Mouse (Mus musculus): ENCODE results near the gene Galntl6. TPM values are rescaled to one million over a fixed set of nuclear protein-coding genes. Genes with fewer than 3 reads are reported as not detected.
"Not testable (repeated sequence)": the region's sequence is repeated elsewhere in the genome, so short reads cannot be mapped to it uniquely, and the experiment has no call there.

Galntl6 gene
- total RNA-seq, 1 experiment from 2014 or later, result not detected

DNA sequence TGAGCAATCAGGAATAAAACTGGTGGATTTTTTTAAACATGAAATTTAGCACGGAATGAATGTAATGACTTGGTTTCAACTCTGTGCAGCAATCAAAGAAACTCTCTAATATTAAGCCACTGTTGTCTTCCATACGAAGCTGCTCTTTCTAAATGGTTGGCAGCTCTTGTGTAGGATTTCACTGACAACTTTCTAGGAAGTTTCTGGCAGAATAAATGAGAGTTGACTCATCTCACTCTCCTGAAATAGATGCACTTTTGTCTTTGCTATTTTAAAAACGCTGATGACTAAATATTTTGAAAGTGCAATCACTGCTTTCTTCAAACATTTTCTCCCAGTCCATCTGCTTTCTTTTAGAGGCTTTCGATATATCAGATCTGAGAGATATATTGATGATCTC, 256.8 kb downstream of the Galntl6 start:
- no peak for ATAC-seq (replicated peaks; ENCODE audit: low read depth, poor library complexity, severe bottlenecking)

DNA sequence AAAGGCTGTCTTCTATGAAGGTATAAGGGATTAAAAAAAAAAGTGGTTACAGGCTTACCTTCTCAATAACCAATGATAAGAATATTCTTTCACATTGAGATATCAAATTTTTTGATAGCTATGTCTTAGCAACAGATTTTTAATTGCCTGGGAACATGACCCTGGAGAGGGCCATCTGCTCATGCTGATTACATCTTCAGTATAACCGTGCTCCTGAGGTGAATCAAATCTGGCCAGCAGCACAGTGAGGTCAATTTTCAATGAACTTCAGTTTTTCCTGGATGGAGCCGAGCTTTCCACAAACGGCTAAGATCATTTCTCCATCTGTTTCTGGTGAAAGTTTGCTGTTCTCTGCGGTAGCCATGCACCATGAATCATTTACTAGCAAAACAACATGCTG, 306.0 kb downstream of the Galntl6 start:
- ATAC-seq (replicated peaks; ENCODE audit: low read depth, poor library complexity, severe bottlenecking), result no peak

- no peak for ATAC-seq (replicated peaks; ENCODE audit: low read depth, poor library complexity, severe bottlenecking)
These were observed 307.7 kb downstream of the Galntl6 start for GRCm38 (mm10) chr8:58604751-58605150.

DNA sequence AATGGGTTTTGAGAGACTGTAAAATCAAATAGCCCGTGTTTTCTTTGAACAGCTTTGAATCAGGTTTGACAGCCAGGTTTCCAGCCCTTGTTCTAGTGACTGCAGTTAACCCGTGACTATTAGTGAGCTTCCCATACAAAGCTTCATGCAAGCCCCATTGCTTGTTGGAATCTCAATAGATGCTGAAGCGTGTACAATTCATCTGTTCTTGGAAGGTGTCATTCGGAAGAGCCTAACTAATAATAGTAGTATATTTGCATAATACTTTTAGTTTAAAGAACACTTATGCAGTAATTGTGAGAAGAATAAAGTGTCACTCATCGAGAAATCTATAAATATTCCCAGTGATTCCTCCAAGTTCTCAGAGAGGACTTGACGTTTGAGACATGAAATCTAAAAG, 314.6 kb downstream of the Galntl6 start:
- no peak for ATAC-seq (replicated peaks; ENCODE audit: low read depth, poor library complexity, severe bottlenecking)

- ATAC-seq (replicated peaks; ENCODE audit: low read depth, poor library complexity, severe bottlenecking), result no peak
These were observed 337.1 kb downstream of the Galntl6 start for GRCm38 (mm10) chr8:58575346-58575745.

DNA sequence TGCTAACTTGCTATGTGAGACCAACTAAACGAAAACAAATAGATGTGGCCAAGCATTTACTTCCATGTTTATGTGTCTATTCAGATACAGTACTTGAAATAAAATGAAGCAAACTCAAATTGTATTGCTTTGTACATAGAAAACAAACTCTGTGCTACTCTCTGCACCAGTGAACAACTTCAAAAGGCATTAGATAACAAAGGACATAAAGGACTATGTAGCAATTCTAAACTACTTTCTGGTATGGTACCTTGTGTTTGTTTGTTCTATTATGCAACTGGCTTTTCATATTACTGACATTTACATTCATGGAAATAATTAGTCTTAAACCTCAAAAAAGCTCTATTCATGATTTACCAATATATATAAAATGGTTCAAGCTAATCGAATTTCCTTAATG, 344.4 kb downstream of the Galntl6 start:
- no peak for ATAC-seq (replicated peaks; ENCODE audit: low read depth, poor library complexity, severe bottlenecking)

DNA sequence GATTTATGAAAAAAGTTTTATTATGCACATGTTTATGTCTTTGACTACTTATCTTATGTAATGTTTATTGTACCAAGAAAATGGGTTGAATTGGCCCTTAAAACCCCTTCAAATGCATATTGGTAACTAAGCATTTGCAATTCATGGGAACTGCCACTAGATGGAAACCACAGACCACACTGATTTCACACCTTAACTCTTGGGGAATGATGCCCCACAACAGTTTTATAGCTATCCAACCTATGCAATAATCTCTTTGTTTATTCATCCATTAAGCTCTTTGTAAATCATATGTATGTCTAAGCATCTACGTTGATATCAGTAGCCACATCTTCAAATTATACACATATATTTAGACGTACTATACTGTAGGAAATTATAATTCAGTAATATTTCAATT, 346.3 kb downstream of the Galntl6 start:
- ATAC-seq (replicated peaks; ENCODE audit: low read depth, poor library complexity, severe bottlenecking), result no peak

GRCm38 (mm10) chr8:58535781-58536180, 376.7 kb downstream of the Galntl6 start:
- no peak for ATAC-seq (replicated peaks; ENCODE audit: low read depth, poor library complexity, severe bottlenecking)

DNA sequence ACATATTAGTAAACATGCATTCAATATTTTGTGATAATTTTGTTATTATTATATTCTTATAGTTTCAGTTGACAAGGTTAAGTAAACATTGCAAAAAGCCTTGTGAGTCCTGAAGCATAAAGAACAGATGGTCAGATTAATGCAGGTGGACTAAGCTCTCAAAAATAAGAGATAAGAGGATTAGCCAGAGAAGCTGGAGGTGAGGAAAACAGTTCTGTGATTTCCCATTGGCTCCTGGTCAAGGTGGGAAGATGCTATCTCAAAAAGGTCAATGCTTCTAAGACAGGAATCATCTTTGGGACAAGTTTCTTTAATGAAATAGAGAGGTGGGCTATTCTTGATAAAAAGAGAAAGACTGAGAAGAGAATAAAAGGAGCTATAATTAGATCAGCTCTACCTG, 377.8 kb downstream of the Galntl6 start:
- no peak for ATAC-seq (replicated peaks; ENCODE audit: low read depth, poor library complexity, severe bottlenecking)

GRCm38 (mm10) chr8:58523443-58523842, 389.0 kb downstream of the Galntl6 start:
- ATAC-seq (replicated peaks; ENCODE audit: low read depth, poor library complexity, severe bottlenecking), result no peak

GRCm38 (mm10) chr8:58521932-58522331, 390.5 kb downstream of the Galntl6 start:
- no peak for ATAC-seq (replicated peaks; ENCODE audit: low read depth, poor library complexity, severe bottlenecking)

DNA sequence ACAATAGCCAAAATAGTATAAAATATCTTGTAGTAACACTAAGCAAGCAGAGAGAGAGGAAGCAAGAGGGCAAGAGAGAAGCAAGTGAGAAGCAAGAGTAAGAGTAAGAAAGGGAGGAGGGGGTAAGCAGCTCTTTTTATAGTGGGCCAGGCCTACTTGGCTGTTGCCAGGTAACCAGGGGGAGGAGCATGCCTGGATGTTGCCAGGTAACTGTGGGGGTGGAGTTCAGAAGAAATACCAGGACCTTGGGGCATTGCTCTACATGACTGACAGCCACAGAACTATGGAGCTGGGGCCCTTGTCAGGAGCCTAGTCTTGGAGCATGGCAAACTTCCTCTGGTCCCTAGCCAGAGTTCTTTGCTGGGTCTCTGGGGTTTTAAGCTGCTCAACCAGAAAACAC, 401.9 kb downstream of the Galntl6 start:
- no peak for ATAC-seq (replicated peaks; ENCODE audit: low read depth, poor library complexity, severe bottlenecking)

- no peak for ATAC-seq (replicated peaks; ENCODE audit: low read depth, poor library complexity, severe bottlenecking)
These were observed 403.4 kb downstream of the Galntl6 start for GRCm38 (mm10) chr8:58509051-58509450.

GRCm38 (mm10) chr8:58487099-58487498, 425.3 kb downstream of the Galntl6 start:
- ATAC-seq (replicated peaks; ENCODE audit: low read depth, poor library complexity, severe bottlenecking), result no peak

GRCm38 (mm10) chr8:58463342-58463741, 449.1 kb downstream of the Galntl6 start:
- not testable (repeated sequence) for ATAC-seq (replicated peaks; ENCODE audit: low read depth, poor library complexity, severe bottlenecking)

- ATAC-seq (replicated peaks; ENCODE audit: low read depth, poor library complexity, severe bottlenecking), result no peak
These were observed 469.7 kb downstream of the Galntl6 start for GRCm38 (mm10) chr8:58442696-58443095.

- no peak for ATAC-seq (replicated peaks; ENCODE audit: low read depth, poor library complexity, severe bottlenecking)
These were observed 494.0 kb downstream of the Galntl6 start for GRCm38 (mm10) chr8:58418481-58418880.

DNA sequence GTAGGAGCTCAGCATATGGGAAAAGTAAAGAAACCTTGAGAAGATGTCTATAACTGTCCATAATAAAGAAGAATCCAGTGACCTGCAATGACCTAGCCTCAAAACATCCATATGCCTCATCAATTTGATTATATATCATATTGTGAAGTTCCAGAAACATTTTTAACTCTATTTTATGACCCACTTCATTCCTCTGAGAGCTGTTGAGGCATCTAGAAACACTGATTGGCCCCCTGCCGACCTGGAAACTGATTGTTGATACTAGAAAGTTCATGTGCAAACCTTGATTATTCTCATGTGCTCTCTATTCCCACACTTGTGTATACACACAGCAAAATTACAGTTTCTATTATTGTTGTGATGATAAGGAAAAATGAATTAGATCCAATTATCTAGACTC, 494.9 kb downstream of the Galntl6 start:
- ATAC-seq (replicated peaks; ENCODE audit: low read depth, poor library complexity, severe bottlenecking), result no peak

GRCm38 (mm10) chr8:58396500-58396899, 515.9 kb downstream of the Galntl6 start:
- no peak for ATAC-seq (replicated peaks; ENCODE audit: low read depth, poor library complexity, severe bottlenecking)

- ATAC-seq (replicated peaks; ENCODE audit: low read depth, poor library complexity, severe bottlenecking), result no peak
These were observed 516.6 kb downstream of the Galntl6 start for GRCm38 (mm10) chr8:58395879-58396278.

DNA sequence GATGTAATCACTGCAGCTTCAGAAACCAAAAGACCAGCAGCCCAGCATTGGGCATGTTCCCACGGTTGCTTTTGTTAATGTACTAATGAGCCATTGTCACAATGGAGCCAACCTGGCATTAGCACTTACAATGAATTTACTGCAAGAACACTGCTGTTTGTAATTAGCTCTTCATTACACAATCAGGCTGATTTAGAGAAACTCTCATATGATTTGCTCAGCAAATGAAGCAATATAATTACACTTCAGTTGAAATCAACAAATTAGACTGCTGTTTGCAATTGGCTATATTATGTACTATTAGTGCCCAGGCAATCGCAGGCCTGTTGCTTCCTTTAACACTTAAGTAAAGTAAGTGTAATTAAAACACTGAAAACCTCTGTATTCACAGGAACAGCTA, 540.1 kb downstream of the Galntl6 start:
- no peak for ATAC-seq (replicated peaks; ENCODE audit: low read depth, poor library complexity, severe bottlenecking)

GRCm38 (mm10) chr8:58371979-58372378, 540.5 kb downstream of the Galntl6 start:
- ATAC-seq (replicated peaks; ENCODE audit: low read depth, poor library complexity, severe bottlenecking), result no peak

- ATAC-seq (replicated peaks; ENCODE audit: low read depth, poor library complexity, severe bottlenecking), result no peak
These were observed 581.3 kb downstream of the Galntl6 start for GRCm38 (mm10) chr8:58331151-58331550.

Data from common myeloid progenitor, adult 5-6 weeks (primary cell).